Mouse (Mus musculus): ENCODE measurements around the gene Vmn2r106.

Vmn2r106 gene

DNA sequence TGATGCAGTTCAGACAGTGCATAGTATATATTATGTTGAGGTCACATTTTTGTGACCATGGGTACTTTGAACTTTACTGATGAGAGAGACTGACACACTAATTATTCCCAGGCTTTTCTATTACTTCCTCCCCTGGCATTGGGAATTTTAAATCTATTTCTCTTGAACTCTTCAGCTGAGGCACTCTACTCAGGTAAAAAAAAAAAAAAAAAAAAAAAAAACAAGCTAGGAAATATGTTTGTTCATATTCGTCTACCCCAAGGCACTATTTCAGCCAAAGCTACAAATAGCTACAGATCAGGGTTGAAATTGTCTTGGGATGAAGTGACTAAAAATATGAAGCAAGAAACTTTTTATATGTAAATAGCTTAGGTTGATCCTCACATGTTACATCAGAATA, at the start of gene Vmn2r106:
Vmn2r106 (minus strand) TSS at position 101 of the 400 bp plus-strand sequence.
- no peak for TF ChIP-seq GATA4 (IDR thresholded peaks at IDR 0.05; ENCODE audit: insufficient replicate concordance, low read length)

DNA sequence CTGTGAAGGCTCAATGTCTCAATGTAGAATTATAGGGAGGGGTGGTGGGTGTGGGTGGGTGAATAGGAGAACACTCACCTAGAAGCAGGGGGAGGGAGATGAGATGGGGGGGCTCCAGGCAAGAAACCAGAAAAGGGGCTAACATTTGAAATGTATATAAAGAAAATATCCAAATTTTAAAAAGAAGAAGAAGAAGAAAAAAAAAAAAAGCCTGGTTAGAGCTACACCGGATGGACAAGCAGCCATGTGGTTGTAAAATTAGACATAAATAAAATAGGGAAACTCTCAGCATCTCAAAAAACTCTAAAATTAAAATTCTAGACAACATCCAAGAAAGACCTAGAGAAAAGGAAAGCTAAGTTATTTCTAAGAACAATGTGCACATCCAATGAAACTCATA, 20.4 kb upstream of the Vmn2r106 start:
- no peak for TF ChIP-seq GATA4 (IDR thresholded peaks at IDR 0.05; ENCODE audit: insufficient replicate concordance, low read length)

DNA sequence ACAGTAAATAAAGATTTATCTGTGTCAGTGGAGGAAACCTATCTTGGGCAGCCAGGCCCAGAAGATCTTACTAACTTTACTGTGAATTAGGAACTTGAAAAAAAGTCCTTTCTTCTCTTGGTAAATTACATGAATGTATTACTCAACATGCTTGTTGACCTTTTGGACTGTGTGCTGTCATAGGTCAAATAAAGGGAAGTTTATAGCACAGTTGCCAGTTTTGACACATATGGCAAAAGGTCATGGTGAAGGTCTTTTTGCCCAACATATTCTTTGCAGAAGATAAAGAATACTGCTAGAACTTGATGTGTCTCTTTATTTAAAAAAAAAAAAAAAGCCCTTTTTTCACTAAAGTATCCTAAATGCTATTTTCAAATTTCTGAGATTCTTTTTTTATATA, 1.6 kb upstream of the Vmn2r106 start:
- TF ChIP-seq GATA4 (IDR thresholded peaks at IDR 0.05; ENCODE audit: insufficient replicate concordance, low read length): no peak

DNA sequence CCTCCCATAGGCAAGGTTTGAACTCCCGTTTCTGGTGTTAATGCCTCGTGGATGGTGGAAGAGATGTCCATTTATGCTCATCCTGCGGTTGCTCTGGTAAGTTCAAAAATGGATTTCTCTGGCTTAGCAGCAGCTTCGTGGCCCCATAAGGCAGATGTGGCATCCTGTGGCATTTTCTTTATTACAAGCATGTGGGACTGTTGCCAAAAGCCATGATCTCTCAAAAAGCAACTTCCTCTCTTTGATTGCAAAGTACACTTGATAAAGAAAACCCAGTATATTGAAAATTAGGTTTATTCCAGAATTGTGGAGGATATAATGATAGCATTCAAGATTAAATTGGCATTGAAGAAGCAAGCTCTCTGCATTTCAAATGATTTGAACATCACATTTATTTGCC, 29.8 kb downstream of the Vmn2r106 start:
- TF ChIP-seq GATA4 (IDR thresholded peaks at IDR 0.05; ENCODE audit: insufficient replicate concordance, low read length): no peak

- no peak for TF ChIP-seq GATA4 (IDR thresholded peaks at IDR 0.05; ENCODE audit: insufficient replicate concordance, low read length)
These were observed 50.4 kb downstream of the Vmn2r106 start, which contains the start of gene Vmn2r105 for GRCm38 (mm10) chr17:20234952-20235351. Gene Vmn2r105 (minus strand): TSS chr17:20235052.

Measured in liver, adult (tissue).